Mouse (Mus musculus): ENCODE measurements at regions not wholly inside any gene's neighbourhood (a gene's known extent, or its start where the extent isn't known, plus 50 kb on each side); places are given as distances from the start of the nearest gene placed in this dataset.

DNA sequence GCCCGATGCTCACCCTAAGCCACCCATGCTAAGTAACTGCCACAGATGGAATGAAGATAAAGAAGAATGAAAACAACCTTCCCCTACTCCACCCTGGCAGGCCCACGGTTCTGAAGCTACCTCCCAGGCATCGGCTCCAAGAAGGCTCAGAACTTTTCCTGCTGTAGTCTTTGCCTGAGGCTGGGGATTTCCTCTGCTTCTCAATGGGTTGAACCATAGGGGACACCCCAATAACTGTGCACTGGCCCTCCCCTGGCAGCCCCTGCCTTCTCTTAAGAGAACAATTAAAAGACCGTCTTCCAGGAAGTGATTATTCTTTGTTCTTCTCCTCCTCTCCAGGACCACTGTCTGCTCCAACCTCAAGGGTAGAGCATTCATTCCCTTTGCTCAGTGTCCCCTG, 191.9 kb downstream of the Maf start:
- no peak for TF ChIP-seq CTCF (IDR thresholded peaks at IDR 0.05; ENCODE audit: insufficient read depth, low read depth, low read length)
- no peak for TF ChIP-seq POLR2A (IDR thresholded peaks at IDR 0.05; ENCODE audit: insufficient read depth, low read depth, low read length)
- H3K4me1 ChIP-seq (ENCODE audit: control insufficient read depth, insufficient read depth, low read length) = no peaks in the 10 kb centered on the region
- 84% methylated on average over 4 of the region's 4 CpGs for WGBS
- no peak overlapping the region for H3K27ac ChIP-seq (ENCODE audit: insufficient read depth, low read depth, low read length)
- no peak overlapping the region for H3K4me3 ChIP-seq (ENCODE audit: insufficient read depth, low read depth, low read length)

DNA sequence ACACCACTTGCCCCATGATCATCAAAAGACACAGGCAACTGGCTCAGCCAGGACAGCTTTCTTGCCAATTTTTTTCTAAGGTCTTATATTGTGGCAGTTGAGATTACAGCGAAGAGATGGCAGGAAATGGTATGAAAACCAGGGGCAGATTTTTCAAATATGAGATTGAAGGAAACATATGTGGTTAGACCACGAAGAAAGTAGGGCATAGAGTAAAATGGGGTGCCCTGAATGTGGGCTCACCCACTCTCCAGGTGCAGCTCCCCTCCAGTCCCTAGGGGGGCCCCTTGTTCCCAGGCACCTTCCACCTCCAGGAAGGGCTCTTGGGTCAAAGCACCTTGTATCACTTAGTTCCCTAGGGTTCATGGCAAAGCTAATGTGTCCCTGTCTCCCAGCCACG, 193.1 kb downstream of the Maf start:
- H3K27ac ChIP-seq (ENCODE audit: insufficient read depth, low read depth, low read length) = no peak overlapping the region
- H3K4me1 ChIP-seq (ENCODE audit: control insufficient read depth, insufficient read depth, low read length) = no peaks in the 10 kb centered on the region
- no peak overlapping the region for H3K4me3 ChIP-seq (ENCODE audit: insufficient read depth, low read depth, low read length)
- WGBS = 91% methylated on average over 3 of the region's 3 CpGs
- no peak for TF ChIP-seq CTCF (IDR thresholded peaks at IDR 0.05; ENCODE audit: insufficient read depth, low read depth, low read length)
- TF ChIP-seq POLR2A (IDR thresholded peaks at IDR 0.05; ENCODE audit: insufficient read depth, low read depth, low read length) = no peak

DNA sequence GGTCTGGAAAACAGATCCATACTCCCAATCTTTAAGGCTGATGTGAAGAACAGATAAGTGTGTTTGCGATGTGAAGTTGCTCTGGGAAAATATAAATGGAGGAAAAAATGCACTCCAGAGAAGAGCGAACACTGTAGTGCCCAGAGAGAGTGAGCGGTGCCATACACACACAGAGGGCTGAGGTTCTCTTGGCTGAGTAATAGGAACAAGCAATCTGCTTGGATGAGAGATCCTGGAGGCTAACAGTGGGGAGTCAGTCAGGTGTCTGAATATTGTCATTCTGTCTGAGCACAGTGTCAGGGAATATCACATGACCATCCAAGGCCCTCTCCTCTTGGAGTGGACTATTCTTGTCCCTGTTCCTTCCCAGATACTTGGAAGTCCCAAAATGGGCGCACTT, 200.4 kb downstream of the Maf start:
- Histone ChIP-seq H3K27ac (ENCODE audit: insufficient read depth, low read depth, low read length) (no peak overlapping the region), H3K4me1 (ENCODE audit: control insufficient read depth, insufficient read depth, low read length) (no peaks in the 10 kb centered on the region), H3K4me3 (ENCODE audit: insufficient read depth, low read depth, low read length) (no peak overlapping the region)
- no peak for TF ChIP-seq CTCF (IDR thresholded peaks at IDR 0.05; ENCODE audit: insufficient read depth, low read depth, low read length)
- no peak for TF ChIP-seq POLR2A (IDR thresholded peaks at IDR 0.05; ENCODE audit: insufficient read depth, low read depth, low read length)
- WGBS = 99% methylated on average over 4 of the region's 4 CpGs

DNA sequence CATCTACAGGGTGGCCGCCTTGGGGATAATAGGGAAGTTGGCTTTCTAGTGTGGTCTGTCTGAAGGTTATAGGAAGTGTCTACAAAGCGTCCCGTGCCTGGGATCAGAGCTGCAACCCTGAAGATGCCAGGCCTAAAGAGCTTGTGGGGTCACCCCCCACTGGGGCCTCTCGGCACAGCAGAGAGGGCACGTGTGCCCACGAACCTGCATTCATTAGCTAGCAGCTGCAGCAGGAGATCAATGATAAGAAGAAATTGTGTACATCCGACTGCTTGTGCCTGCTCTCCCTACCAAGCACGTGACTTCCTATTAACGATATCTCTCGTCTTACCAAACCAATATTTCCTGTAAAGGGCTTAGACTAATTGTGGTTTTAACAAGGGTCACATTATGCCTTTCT, 200.9 kb downstream of the Maf start:
- no peak overlapping the region for H3K27ac ChIP-seq (ENCODE audit: insufficient read depth, low read depth, low read length)
- H3K4me1 ChIP-seq (ENCODE audit: control insufficient read depth, insufficient read depth, low read length) = no peaks in the 10 kb centered on the region
- WGBS = 76% methylated on average over 10 of the region's 10 CpGs
- TF ChIP-seq CTCF (IDR thresholded peaks at IDR 0.05; ENCODE audit: insufficient read depth, low read depth, low read length) (no peak), POLR2A (IDR thresholded peaks at IDR 0.05; ENCODE audit: insufficient read depth, low read depth, low read length) (no peak)
- H3K4me3 ChIP-seq (ENCODE audit: insufficient read depth, low read depth, low read length) = no peak overlapping the region

DNA sequence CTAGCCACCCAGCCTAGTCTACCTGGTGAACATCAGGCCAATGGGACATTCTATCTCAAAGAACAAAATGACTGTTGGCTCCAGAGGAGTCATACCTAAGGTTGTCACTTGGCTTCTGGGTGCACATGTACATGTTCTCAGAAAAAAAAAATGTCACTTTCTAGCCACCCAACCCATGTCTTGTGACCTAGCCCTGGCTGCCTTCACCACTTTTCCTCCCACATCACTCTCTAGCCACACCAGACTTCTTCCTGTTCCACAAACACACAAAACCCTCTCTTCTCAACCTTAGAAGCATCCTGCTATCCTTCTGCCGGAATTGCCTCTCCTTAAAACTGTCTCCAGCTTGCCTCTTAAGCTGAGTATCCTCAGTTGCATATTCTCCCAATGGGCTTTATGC, 211.6 kb downstream of the Maf start:
- Histone ChIP-seq H3K4me3 (ENCODE audit: insufficient read depth, low read depth, low read length) (no peak overlapping the region), H3K27ac (ENCODE audit: insufficient read depth, low read depth, low read length) (no peak overlapping the region), H3K4me1 (ENCODE audit: control insufficient read depth, insufficient read depth, low read length) (no peaks in the 10 kb centered on the region)
- TF ChIP-seq POLR2A (IDR thresholded peaks at IDR 0.05; ENCODE audit: insufficient read depth, low read depth, low read length) (no peak), CTCF (IDR thresholded peaks at IDR 0.05; ENCODE audit: insufficient read depth, low read depth, low read length) (no peak)
- 93% methylated on average over 1 of the region's 1 CpGs for WGBS

DNA sequence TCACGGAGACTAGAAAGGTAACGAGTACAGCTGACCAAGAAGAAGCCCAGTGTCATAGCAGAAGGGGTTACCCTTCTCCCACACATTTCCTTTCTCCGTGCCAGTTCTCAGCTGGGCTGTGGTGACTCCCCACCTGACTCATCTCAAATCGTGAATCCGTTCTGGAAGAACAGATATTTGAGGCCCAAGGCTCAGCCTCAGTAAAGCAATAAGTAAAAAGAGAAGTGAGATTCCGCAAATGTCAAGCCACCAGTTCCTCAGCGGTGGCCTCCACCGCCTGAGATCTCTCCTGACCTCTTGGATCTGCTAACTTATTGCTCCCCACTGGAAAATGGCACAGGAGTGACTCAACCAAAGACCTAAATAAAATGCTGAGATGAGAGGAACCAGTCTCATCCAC, 213.2 kb downstream of the Maf start:
- 90% methylated on average over 8 of the region's 8 CpGs for WGBS
- Histone ChIP-seq H3K4me3 (ENCODE audit: insufficient read depth, low read depth, low read length) (no peak overlapping the region), H3K27ac (ENCODE audit: insufficient read depth, low read depth, low read length) (no peak overlapping the region), H3K4me1 (ENCODE audit: control insufficient read depth, insufficient read depth, low read length) (no peaks in the 10 kb centered on the region)
- TF ChIP-seq POLR2A (IDR thresholded peaks at IDR 0.05; ENCODE audit: insufficient read depth, low read depth, low read length) = no peak
- TF ChIP-seq CTCF (IDR thresholded peaks at IDR 0.05; ENCODE audit: insufficient read depth, low read depth, low read length) = no peak

DNA sequence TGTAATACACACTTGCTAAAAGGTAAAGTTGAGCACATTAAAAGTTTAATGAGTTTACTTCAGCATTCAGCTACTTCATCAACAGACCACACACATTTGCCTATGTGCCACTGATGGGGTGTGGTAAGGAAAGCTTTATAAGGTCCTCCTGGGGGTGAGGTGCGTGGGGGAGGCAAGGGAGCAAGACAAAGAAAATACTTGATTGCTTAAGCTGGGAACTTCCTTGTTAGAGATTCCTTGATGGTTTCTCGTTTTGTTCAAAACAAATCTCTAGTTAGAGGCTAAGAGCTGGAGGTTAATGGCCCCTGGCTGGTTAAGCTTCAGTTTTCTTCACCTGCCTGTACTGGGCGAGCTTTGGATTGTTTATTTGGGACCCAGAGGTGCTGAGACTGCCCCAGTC, 220.7 kb downstream of the Maf start:
- H3K4me3 ChIP-seq (ENCODE audit: insufficient read depth, low read depth, low read length) = no peak overlapping the region
- 59% methylated on average over 3 of the region's 3 CpGs for whole genome bisulfite sequencing

DNA sequence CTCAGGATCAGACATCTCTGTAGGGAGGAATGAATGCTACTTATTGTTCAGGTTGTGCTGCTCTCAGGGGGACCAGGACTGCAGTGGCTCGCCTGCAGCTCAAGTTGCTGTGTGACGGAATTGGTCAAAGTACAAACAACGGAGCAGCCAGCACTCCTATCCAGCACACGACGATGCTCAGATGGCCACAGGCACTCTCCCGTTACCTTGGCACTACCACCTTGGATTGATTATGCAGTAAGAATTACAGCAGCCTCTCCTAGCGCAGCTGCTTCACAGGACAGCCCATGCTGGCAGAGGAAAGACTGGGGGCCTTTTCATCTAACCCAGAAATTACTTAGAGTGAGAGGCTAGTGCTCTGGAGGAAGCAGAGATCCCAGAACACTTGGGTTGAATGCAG, 226.5 kb downstream of the Maf start:
- H3K4me1 ChIP-seq (ENCODE audit: control insufficient read depth, insufficient read depth, low read length) = no peaks in the 10 kb centered on the region

More for the DNA sequence above, 220.7 kb downstream of the Maf start:
- no peaks in the 10 kb centered on the region for H3K4me1 ChIP-seq (ENCODE audit: control insufficient read depth, insufficient read depth, low read length)
- no peak overlapping the region for H3K27ac ChIP-seq (ENCODE audit: insufficient read depth, low read depth, low read length)
- no peak for TF ChIP-seq POLR2A (IDR thresholded peaks at IDR 0.05; ENCODE audit: insufficient read depth, low read depth, low read length)
- no peak for TF ChIP-seq CTCF (IDR thresholded peaks at IDR 0.05; ENCODE audit: insufficient read depth, low read depth, low read length)

DNA sequence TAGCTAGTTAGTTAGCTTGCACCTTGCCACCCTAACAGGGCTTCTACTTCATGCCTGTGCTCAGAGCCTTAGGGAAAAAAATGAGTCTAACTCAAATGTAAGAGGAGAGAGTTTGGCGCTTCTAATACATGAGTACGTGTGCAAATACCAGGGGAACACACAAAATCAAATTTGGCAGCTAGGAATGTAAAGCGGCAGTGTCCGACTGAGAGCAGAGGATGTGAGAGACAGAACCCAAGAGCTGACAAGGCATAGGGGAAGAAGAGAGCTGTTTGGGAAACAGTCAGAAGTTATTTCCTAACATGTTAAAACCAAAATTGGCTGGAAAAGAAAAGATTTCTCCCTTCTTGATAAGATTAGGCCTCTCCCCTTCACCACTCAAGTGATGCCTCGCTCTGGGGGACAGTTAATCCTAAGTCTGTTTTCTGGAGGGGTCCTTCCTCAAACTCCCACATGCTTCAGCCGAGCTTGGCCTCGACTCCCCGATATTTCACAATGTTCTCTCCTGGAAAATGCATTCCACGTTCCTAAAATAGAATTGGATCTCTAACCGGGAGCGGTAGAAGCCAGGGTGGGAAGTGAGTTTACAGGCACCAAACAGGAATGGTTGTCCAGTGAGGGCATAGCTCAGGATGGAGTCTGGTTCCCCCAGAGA, 229.1 kb downstream of the Maf start:
- Histone ChIP-seq H3K27ac (ENCODE audit: insufficient read depth, low read depth, low read length) (no peak overlapping the region), H3K4me1 (ENCODE audit: control insufficient read depth, insufficient read depth, low read length) (no peaks in the 10 kb centered on the region), H3K4me3 (ENCODE audit: insufficient read depth, low read depth, low read length) (no peak overlapping the region)
- TF ChIP-seq CTCF (IDR thresholded peaks at IDR 0.05; ENCODE audit: insufficient read depth, low read depth, low read length) = no peak
- TF ChIP-seq POLR2A (IDR thresholded peaks at IDR 0.05; ENCODE audit: insufficient read depth, low read depth, low read length) = no peak
- 83% methylated on average over 11 of the region's 11 CpGs for WGBS

More for the DNA sequence above, 226.5 kb downstream of the Maf start:
- WGBS = 69% methylated on average over 7 of the region's 7 CpGs
- no peak for TF ChIP-seq CTCF (IDR thresholded peaks at IDR 0.05; ENCODE audit: insufficient read depth, low read depth, low read length)
- no peak for TF ChIP-seq POLR2A (IDR thresholded peaks at IDR 0.05; ENCODE audit: insufficient read depth, low read depth, low read length)
- no peak overlapping the region for H3K27ac ChIP-seq (ENCODE audit: insufficient read depth, low read depth, low read length)
- H3K4me3 ChIP-seq (ENCODE audit: insufficient read depth, low read depth, low read length) = no peak overlapping the region

DNA sequence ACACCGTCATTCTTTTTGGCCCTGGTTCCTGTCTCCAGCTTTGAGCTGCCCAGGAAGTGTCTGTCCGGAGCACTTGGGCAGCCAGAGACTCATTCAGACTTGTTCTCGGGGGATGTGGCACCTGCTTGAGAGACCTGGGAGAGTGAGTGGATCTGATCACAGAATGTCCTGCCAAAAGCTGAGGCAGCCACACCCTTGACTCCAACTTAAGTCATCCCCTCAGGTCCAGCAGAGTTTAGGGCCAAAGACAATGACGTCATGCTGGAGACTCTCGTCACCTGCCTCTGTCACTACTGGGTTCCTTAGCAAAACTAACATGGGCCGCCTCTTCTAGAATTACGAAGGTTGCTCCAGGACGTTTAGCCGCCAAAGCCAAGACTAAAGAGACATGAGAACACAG, 231.5 kb downstream of the Maf start:
- Histone ChIP-seq H3K27ac (ENCODE audit: insufficient read depth, low read depth, low read length) (no peak overlapping the region), H3K4me3 (ENCODE audit: insufficient read depth, low read depth, low read length) (no peak overlapping the region), H3K4me1 (ENCODE audit: control insufficient read depth, insufficient read depth, low read length) (no peaks in the 10 kb centered on the region)
- TF ChIP-seq CTCF (IDR thresholded peaks at IDR 0.05; ENCODE audit: insufficient read depth, low read depth, low read length) = no peak
- TF ChIP-seq POLR2A (IDR thresholded peaks at IDR 0.05; ENCODE audit: insufficient read depth, low read depth, low read length) = no peak
- WGBS = 93% methylated on average over 9 of the region's 9 CpGs
